Mouse (Mus musculus): ENCODE results near the gene Tmem175.

The Tmem175 gene

GRCm38 (mm10) chr5:108678296-108678854 lies 48.8 kb downstream of the Tmem175 start:
- DNase-seq (ENCODE audit: low spot score): no peak

- no peak for DNase-seq (ENCODE audit: low spot score)
Measured at GRCm38 (mm10) chr5:108679909-108680308, 50.3 kb downstream of the Tmem175 start.

- no peak for DNase-seq (ENCODE audit: low spot score)
Measured at GRCm38 (mm10) chr5:108680871-108681270, 51.3 kb downstream of the Tmem175 start.

- DNase-seq (ENCODE audit: low spot score): no peak
Measured at GRCm38 (mm10) chr5:108689091-108689490, 59.5 kb downstream of the Tmem175 start.

- DNase-seq (ENCODE audit: low spot score): no peak
Measured at GRCm38 (mm10) chr5:108691152-108691551, 61.6 kb downstream of the Tmem175 start.

GRCm38 (mm10) chr5:108692271-108692670 lies 62.7 kb downstream of the Tmem175 start, which contains the start of gene Fgfrl1:
TSS of gene Fgfrl1 (plus strand) at chr5:108692382.
- DNase-seq (ENCODE audit: low spot score): peak; percentile 57

GRCm38 (mm10) chr5:108693872-108694288 lies 64.3 kb downstream of the Tmem175 start:
- DNase-seq (ENCODE audit: low spot score): peak; percentile 94

- DNase-seq (ENCODE audit: low spot score): peak; percentile 45
Measured at GRCm38 (mm10) chr5:108694352-108695261, 65.0 kb downstream of the Tmem175 start.

- no peak for DNase-seq (ENCODE audit: low spot score)
Measured at GRCm38 (mm10) chr5:108695861-108696260, 66.3 kb downstream of the Tmem175 start.

GRCm38 (mm10) chr5:108696542-108696941 lies 67.0 kb downstream of the Tmem175 start:
- no peak for DNase-seq (ENCODE audit: low spot score)

GRCm38 (mm10) chr5:108697341-108697753 lies 67.8 kb downstream of the Tmem175 start:
- DNase-seq (ENCODE audit: low spot score): peak; percentile 74

Data from embryo, embryonic 10 days (tissue).